Mouse (Mus musculus) gastrocnemius, postnatal 25 days (tissue): ENCODE data around the gene Zfp729a. TPM values are rescaled to one million over a fixed set of nuclear protein-coding genes. Genes with fewer than 3 reads are reported as not detected.
A peak's percentile ranks its signal among the peaks of the same experiment; 100 is the strongest.
"Not testable (repeated sequence)": the region's sequence is repeated elsewhere in the genome, so short reads cannot be mapped to it uniquely, and the experiment has no call there.

Experiments used
- DNase-seq: peaks from one replicate; pipeline ENCODE4 v3.0.0; 2022
- long read RNA-seq, 2 experiments: library from polyadenylated mRNA; stranded (forward); transcript quantifications; one replicate each; pipeline ENCODE4 v2.0.0; 2021
- total RNA-seq, 2 experiments: library from RNA; stranded (reverse); gene quantifications; 1 replicate in 1 of 2; 2 replicates in 1 of 2; pipeline ENCODE4 v1.2.3; 2021

Zfp729a gene
- total RNA-seq = 1 to 10 TPM; 1.8 to 2.3 TPM
- long read RNA-seq, experiment 1 = 0 reads
- long read RNA-seq, experiment 2, partial matches to known transcripts = 0 of 1 reads
- long read RNA-seq, experiment 2, other reads (novel, unspliced or antisense) = 0 of 1 reads

DNA sequence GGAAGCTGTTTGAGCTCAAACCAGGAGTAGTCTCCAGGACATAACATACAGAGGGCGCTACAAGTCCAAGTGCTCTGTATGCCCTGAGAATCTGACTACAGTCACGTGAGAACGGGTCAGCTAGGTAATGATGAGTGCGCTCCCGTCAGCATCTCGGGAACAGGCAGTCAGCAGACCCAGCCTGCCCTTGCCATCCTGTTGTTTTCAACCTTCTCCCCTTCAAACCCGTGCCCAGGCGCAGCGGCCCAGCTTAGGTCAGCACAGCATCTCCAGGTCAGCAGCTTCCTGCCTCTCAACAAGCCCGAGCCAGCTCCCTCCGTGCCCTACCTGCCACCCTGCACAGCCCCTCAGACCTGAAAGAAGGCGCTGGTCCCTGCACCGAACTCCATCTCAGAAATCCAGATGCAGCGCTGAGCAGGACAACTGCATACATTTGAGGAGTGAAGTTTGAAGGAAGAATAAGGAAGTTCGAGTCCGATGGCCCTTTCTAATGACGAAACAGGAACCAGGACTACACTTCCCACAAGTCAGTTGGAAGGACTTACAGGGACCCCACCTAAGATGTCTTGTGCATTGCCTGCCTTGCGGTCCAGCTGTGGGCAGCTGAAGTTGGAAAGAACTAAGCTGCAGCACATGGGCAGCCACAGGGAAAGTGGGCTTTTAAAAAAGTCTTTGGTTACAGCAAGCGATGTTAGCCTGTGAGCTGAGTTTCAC lies at the start of gene Zfp729a, which contains the start of gene Gm49345:
Zfp729a (minus strand) TSS at position 498 of the 714 bp plus-strand sequence.
Gm49345 (minus strand) TSS at position 476 of the 714 bp plus-strand sequence.
- peak; percentile 79 for DNase-seq

DNA sequence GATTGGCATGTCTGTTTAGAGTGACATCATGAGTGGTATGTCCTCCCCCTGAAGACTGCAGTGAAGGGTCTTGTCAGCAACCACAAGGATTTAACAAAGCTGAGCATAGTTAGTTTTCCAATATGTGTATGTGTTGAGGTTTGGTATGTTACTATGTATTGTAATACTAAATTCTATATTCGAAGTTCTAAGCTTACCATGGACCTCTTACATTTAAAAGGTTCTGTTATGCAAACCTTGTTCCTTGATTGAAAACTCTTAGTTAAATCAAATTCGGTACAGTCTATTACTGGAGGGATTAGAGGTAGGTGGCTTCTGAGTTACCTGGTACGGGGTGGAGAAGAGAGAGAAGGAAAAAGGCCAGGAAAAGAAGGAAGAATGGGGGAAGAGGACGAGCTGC lies 49.4 kb upstream of the Zfp729a start, which contains the start of gene Zfp738:
Zfp738 (minus strand) TSS at position 101 of the 400 bp plus-strand sequence.
- no peak for DNase-seq

GRCm38 (mm10) chr13:67683841-67684240 lies 46.2 kb upstream of the Zfp729a start:
- DNase-seq = not testable (repeated sequence)

DNA sequence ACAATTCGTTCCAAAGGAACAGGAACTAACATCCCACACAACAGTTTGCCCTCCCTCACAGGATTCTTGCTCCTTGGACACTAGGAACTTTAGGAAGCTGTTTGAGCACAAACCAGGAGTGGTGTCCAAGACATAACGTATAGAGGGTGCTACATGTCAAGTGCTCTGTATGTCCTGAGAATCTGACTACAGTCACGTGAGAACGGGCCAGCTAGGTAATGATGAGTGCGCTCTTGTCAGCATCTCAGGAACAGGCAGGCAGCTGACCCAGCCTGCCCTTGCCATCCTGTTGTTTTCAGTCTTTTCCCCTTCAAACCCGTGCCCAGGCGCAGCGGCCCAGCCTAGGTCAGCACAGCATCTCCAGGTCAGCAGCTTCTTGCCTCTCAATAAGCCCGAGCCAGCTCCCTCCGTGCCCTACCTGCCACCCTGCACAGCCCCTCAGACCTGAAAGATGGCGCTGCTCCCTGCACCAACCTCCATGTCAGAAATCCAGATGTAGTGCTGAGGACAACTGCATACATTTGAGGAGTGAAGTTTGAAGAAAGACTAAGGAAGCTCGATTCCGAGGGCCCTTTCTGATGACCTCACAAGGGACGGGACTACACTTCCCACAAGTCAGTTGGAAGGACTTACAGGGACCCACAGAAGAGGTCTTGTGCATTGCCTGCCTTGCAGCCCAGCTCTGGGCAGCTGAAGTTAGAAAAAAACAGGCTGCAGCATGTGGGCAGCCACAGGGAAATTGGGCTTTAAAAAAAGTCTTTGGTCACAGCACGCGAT lies 45.6 kb upstream of the Zfp729a start:
- peak; percentile 80 for DNase-seq

DNA sequence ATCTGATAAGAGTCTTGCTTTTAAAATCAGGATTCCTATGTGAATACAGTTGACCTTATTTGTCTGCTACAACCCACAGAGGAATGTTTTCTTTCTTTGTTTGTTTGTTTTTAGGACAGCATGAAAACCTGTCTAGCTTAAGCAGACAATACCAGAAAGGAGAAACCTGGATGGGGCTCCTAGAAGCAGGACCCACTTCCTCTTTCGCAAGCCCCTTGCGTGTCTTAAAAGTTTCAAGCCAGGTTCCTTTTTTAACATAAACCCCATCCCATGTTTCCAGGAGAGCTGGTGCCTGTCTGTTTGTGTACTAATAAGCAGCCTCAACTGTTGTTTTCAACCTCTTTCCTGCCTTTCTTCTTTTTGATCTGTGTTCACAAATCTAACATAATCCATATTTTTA lies 37.3 kb upstream of the Zfp729a start:
- no peak for DNase-seq

DNA sequence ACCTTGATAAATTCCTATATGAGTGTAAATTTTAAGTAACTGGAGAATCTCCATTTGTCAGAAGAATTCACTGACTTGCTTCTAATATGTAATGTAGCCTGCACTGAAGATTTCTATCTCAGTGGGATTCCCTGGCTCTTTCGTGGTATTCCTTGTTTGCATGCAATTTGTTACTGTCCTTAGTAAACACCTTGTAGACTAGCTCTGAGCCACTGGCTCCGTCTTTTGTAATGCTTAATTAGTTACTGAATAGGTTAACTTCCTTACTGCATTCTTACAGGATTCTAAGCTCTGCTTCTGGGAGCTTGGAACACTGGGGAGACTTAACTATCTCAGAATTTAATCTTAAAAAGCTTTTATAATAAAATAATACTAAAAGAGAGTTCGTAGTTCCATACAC lies 14.9 kb upstream of the Zfp729a start:
- no peak for DNase-seq

DNA sequence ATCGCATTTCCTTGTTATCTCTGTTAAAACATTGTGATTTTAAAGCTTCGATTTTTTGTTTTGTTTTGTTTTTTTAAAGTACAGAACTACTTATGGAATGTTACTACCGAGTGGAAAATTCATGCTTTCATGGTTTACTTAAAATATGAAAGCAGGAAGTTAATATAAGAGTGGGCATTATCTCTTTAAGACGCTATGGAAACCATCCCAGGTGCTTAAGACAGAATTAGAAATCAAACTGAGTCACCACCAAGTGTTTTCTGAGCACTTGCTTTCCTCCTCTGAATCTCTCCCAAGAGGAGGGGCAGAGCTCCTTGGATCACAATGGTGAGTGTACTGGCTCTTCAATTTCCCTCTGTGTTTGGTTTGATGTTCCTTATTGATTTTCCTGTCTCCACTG lies 27.5 kb downstream of the Zfp729a start:
- no peak for DNase-seq

DNA sequence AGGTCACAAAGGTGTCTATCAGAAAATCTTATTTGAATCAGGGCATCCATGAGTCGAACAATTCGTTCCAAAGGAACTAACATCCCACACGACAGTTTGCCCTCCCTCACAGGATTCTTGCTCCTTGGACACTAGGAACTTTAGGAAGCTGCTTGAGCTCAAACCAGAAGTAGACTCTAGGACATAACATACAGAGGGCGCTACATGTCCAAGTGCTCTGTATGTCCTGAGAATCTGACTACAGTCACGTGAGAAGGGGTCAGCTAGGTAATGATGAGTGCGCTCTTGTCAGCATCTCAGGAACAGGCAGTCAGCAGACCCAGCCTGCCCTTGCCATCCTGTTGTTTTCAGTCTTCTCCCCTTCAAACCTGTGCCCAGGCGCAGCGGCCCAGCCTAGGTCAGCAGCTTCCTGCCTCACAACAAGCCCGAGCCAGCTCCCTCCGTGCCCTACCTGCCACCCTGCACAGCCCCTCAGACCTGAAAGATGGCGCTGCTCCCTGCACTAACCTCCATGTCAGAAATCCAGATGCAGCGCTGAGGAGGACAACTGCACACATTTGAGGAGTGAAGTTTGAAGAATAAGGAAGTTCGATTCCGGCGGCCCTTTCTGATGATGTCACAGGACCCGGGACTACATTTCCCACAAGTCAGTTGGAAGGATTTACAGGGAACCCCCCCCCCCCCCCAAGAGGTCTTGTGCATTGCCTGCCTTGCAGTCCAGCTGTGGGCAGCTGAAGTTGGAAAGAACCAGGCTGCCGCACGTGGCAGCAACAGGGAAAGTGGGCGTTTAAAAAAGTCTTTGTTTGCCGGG lies 28.3 kb downstream of the Zfp729a start, which contains the start of gene Zfp729b:
Zfp729b (minus strand) TSS at position 642 of the 811 bp plus-strand sequence.
- DNase-seq = peak; percentile 80

GRCm38 (mm10) chr13:67572591-67573189 lies 64.9 kb downstream of the Zfp729a start:
- DNase-seq = no peak

Other genes starting within 250 kb of the Zfp729a start
- gene Zfp429, start 238.0 kb downstream of the Zfp729a start, total RNA-seq = 1 to 10 TPM in 1 of 2 experiments, under 1 TPM in 1; 0.64 to 1.1 TPM
- under 1 TPM; 0.16 to 0.36 TPM for gene Zfp459, start 216.4 kb downstream of the Zfp729a start, total RNA-seq
- gene Zfp874a, start 186.2 kb downstream of the Zfp729a start, total RNA-seq = 1 to 10 TPM; 3.9 to 4.2 TPM
- 10 to 100 TPM in 1 of 2 experiments, 1 to 10 TPM in 1; 8.3 to 11.0 TPM for gene Zfp874b, start 153.5 kb downstream of the Zfp729a start, total RNA-seq
- 1 to 10 TPM; 2.8 to 2.9 TPM for gene Zfp58, start 137.2 kb downstream of the Zfp729a start, total RNA-seq
- not detected for gene Gm26965, start 111.6 kb downstream of the Zfp729a start, total RNA-seq
- 1 to 10 TPM; 4.5 to 5.6 TPM for gene Zfp87, start 111.6 kb downstream of the Zfp729a start, total RNA-seq
- gene Zfp748, start 84.0 kb downstream of the Zfp729a start, total RNA-seq = 1 to 10 TPM; 2.2 to 2.6 TPM
- 1 to 10 TPM; 2.3 to 2.8 TPM for gene Zfp729b, start 28.1 kb downstream of the Zfp729a start, total RNA-seq
- gene Gm49345, start within 50 bp of the Zfp729a start, total RNA-seq = under 1 TPM in 1 of 2 experiments, not detected in 1; 0.62 TPM
- 1 to 10 TPM; 2.2 to 4.0 TPM for gene Zfp738, start 49.3 kb upstream of the Zfp729a start, total RNA-seq
- gene Zfp65, start 91.4 kb upstream of the Zfp729a start, total RNA-seq = 1 to 10 TPM; 3.8 to 4.4 TPM
- 1 to 10 TPM; 1.9 to 2.3 TPM for gene Zfp85, start 117.4 kb upstream of the Zfp729a start, total RNA-seq
- gene Zfp493, start 141.9 kb upstream of the Zfp729a start, total RNA-seq = 1 to 10 TPM; 2.7 to 3.1 TPM
- 1 to 10 TPM; 1.4 to 2.1 TPM for gene Zfp273, start 175.9 kb upstream of the Zfp729a start, total RNA-seq
- under 1 TPM; 0.92 to 0.94 TPM for gene Gm10037, start 193.3 kb upstream of the Zfp729a start, total RNA-seq
- gene BC048507, start 225.5 kb upstream of the Zfp729a start, total RNA-seq = not detected